Mouse (Mus musculus) bone marrow macrophage, adult 2 months (primary cell): Measurements from ENCODE around the gene Gbp6.

Experiments
- CTCF ChIP-seq: IDR thresholded peaks from 2 replicates; pipeline ENCODE4 v1.5.1; 2012; ENCODE audit warnings: low read depth, mild to moderate bottlenecking, low read length, moderate library complexity
- POLR2A ChIP-seq: IDR thresholded peaks from 2 replicates; pipeline ENCODE4 v1.6.1; 2012; ENCODE audit warnings: mild to moderate bottlenecking, low read depth, low read length, borderline replicate concordance

DNA sequence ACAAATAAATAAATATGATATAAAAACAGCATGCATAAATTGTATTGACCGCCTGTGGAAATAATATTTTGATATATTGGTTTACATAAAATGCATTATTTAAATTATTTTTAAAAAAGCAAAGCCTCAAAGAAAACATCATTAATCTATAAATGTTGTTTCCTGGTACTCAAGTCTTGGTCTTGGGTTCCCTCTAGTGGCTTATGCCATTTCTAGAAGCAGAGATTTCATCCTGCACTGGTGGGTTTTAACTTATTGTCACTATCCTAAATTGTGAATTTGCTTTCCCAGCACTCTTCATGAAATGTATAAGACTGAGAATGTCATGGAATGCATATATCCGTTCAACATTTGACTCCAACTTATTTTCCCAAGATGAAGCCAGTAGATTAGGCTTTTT is 29.0 kb upstream of the Gbp6 start:
- TF ChIP-seq CTCF (no peak), POLR2A (no peak)
